Mouse (Mus musculus) MEL (cell line): ENCODE measurements around the gene Cep104. TPM values are rescaled to one million over a fixed set of nuclear protein-coding genes. Genes with fewer than 3 reads are reported as not detected.
A peak's percentile ranks its signal among the peaks of the same experiment; 100 is the strongest.

Source experiments
- DNase-seq: peaks from one replicate; pipeline ENCODE4 v3.0.0; 2011; ENCODE audit warnings: low read depth, low spot score
- H3K27ac ChIP-seq: 2 replicates; pipeline ENCODE4 v1.5.1; 2012; ENCODE audit warnings: low read depth, mild to moderate bottlenecking, control low read depth, low read length, moderate library complexity; ENCODE audit not compliant: control insufficient read depth
- H3K27me3 ChIP-seq, 2 experiments: fragments of 150-350 bp in 1 of 2; sonication (generic) in 1 of 2; 2 replicates each; pipeline ENCODE4 v1.6.1; 2012; ENCODE audit warnings: low read length in 2 of 2, mild to moderate bottlenecking in 2 of 2, improper control_type of control experiment in 1 of 2, moderate library complexity in 1 of 2; ENCODE audit not compliant: insufficient read depth in 2 of 2, control insufficient read depth in 1 of 2
- H3K36me3 ChIP-seq, 2 experiments: 2 replicates each; pipeline ENCODE4 v1.6.1; 2012 to 2014; ENCODE audit warnings: low read length in 2 of 2, improper control_type of control experiment in 1 of 2, inconsistent platforms in 1 of 2, mild to moderate bottlenecking in 1 of 2; ENCODE audit not compliant: insufficient read depth in 2 of 2, control insufficient read depth in 1 of 2
- H3K4me1 ChIP-seq, 2 experiments: fragments of 150-350 bp in 1 of 2; sonication (generic) in 1 of 2; 2 replicates each; pipeline ENCODE4 v1.6.1; 2012; ENCODE audit warnings: low read length in 2 of 2, improper control_type of control experiment in 1 of 2, mild to moderate bottlenecking in 1 of 2; ENCODE audit not compliant: insufficient read depth in 2 of 2, control insufficient read depth in 1 of 2
- H3K4me3 ChIP-seq, 2 experiments: fragments of 150-350 bp in 1 of 2; sonication (generic) in 1 of 2; 2 replicates each; pipeline ENCODE4 v1.5.1; 2012; ENCODE audit warnings: low read depth in 2 of 2, low read length in 2 of 2, mild to moderate bottlenecking in 2 of 2, moderate library complexity in 2 of 2, control low read depth in 1 of 2, improper control_type of control experiment in 1 of 2; ENCODE audit not compliant: control insufficient read depth in 1 of 2, insufficient read depth in 1 of 2
- H3K79me2 ChIP-seq: 2 replicates; pipeline ENCODE4 v1.6.1; 2012; ENCODE audit warnings: mild to moderate bottlenecking, low read length, moderate library complexity; ENCODE audit not compliant: control insufficient read depth, poor library complexity, insufficient read depth
- H3K9ac ChIP-seq: 2 replicates; pipeline ENCODE4 v1.6.1; 2012; ENCODE audit warnings: low read depth, mild to moderate bottlenecking, control low read depth, low read length, moderate library complexity; ENCODE audit not compliant: control insufficient read depth, poor library complexity, severe bottlenecking
- H3K9me3 ChIP-seq: fragments of 150-350 bp; sonication (generic); replicated peaks from 2 replicates; pipeline ENCODE4 v1.6.1; 2012; ENCODE audit warnings: mild to moderate bottlenecking, low read length, improper control_type of control experiment, moderate library complexity; ENCODE audit not compliant: insufficient read depth
- CHD1 ChIP-seq: IDR thresholded peaks from 2 replicates; pipeline ENCODE4 v1.6.1; 2012; ENCODE audit warnings: low read depth, mild to moderate bottlenecking, inconsistent platforms, low read length, improper control_type of control experiment
- CHD2 ChIP-seq: IDR thresholded peaks from 2 replicates; pipeline ENCODE4 v1.6.1; 2011; ENCODE audit warnings: low read length, improper control_type of control experiment
- CTCF ChIP-seq, 3 experiments: IDR thresholded peaks in 2 of 3; conservative IDR thresholded peaks in 1 of 3; 2 replicates each; pipeline ENCODE4 v1.5.1; 2011 to 2012; ENCODE audit warnings: low read length in 3 of 3, low read depth in 2 of 3, mild to moderate bottlenecking in 2 of 3, improper control_type of control experiment in 1 of 3, inconsistent platforms in 1 of 3, mixed read lengths in 1 of 3, moderate library complexity in 1 of 3; ENCODE audit not compliant: control insufficient read depth in 1 of 3, insufficient read depth in 1 of 3, poor library complexity in 1 of 3, severe bottlenecking in 1 of 3
- E2F4 ChIP-seq: IDR thresholded peaks from 2 replicates; pipeline ENCODE4 v1.6.1; 2011; ENCODE audit warnings: low read depth, low read length, improper control_type of control experiment, borderline replicate concordance
- ELF1 ChIP-seq: IDR thresholded peaks from 2 replicates; pipeline ENCODE4 v1.6.1; 2014; ENCODE audit warnings: low read depth, mild to moderate bottlenecking, inconsistent platforms, low read length, improper control_type of control experiment, moderate library complexity
- ETS1 ChIP-seq: IDR thresholded peaks from 2 replicates; pipeline ENCODE4 v1.6.1; 2012; ENCODE audit warnings: low read depth, mild to moderate bottlenecking, inconsistent platforms, low read length, improper control_type of control experiment, moderate library complexity
- GATA1 ChIP-seq: IDR thresholded peaks from 2 replicates; pipeline ENCODE4 v1.6.1; 2011; ENCODE audit warnings: low read depth, low read length, improper control_type of control experiment
- HCFC1 ChIP-seq: IDR thresholded peaks from 2 replicates; pipeline ENCODE4 v1.6.1; 2012; ENCODE audit warnings: low read depth, mild to moderate bottlenecking, inconsistent platforms, low read length, improper control_type of control experiment, moderate library complexity
- KAT2A ChIP-seq: conservative IDR thresholded peaks from 2 replicates; pipeline ENCODE4 v1.6.1; 2012; ENCODE audit warnings: low read depth, low read length, improper control_type of control experiment, inconsistent platforms
- MAFK ChIP-seq: IDR thresholded peaks from 2 replicates; pipeline ENCODE4 v1.6.1; 2011; ENCODE audit warnings: low read depth, mild to moderate bottlenecking, low read length, improper control_type of control experiment, borderline replicate concordance
- MAX ChIP-seq: IDR thresholded peaks from 2 replicates; pipeline ENCODE4 v1.6.1; 2011; ENCODE audit warnings: low read length, improper control_type of control experiment
- MEF2A ChIP-seq: IDR thresholded peaks from 2 replicates; pipeline ENCODE4 v1.6.1; 2014; ENCODE audit warnings: low read depth, mild to moderate bottlenecking, inconsistent platforms, low read length, improper control_type of control experiment; ENCODE audit not compliant: poor library complexity, insufficient replicate concordance, severe bottlenecking; ENCODE audit errors: extremely low read depth
- MXI1 ChIP-seq: IDR thresholded peaks from 2 replicates; pipeline ENCODE4 v1.6.1; 2011; ENCODE audit warnings: mild to moderate bottlenecking, low read depth, low read length, improper control_type of control experiment
- MYB ChIP-seq: IDR thresholded peaks from 2 replicates; pipeline ENCODE4 v1.6.1; 2011; ENCODE audit warnings: mild to moderate bottlenecking, low read depth, low read length, improper control_type of control experiment
- MYC ChIP-seq: IDR thresholded peaks from 2 replicates; pipeline ENCODE4 v1.6.1; 2011; ENCODE audit warnings: low read depth, mild to moderate bottlenecking, low read length, improper control_type of control experiment, moderate library complexity
- NELFE ChIP-seq: IDR thresholded peaks from 2 replicates; pipeline ENCODE4 v1.6.1; 2011; ENCODE audit warnings: low read depth, low read length, improper control_type of control experiment
- POLR2A ChIP-seq, 2 experiments: IDR thresholded peaks; 2 replicates each; pipeline ENCODE4 v1.6.1; 2011 to 2012; ENCODE audit warnings: low read length in 2 of 2, mild to moderate bottlenecking in 2 of 2, control low read depth in 1 of 2, improper control_type of control experiment in 1 of 2, low read depth in 1 of 2, moderate library complexity in 1 of 2; ENCODE audit not compliant: control insufficient read depth in 1 of 2, insufficient read depth in 1 of 2, poor library complexity in 1 of 2
- RAD21 ChIP-seq: IDR thresholded peaks from 2 replicates; pipeline ENCODE4 v1.6.1; 2011; ENCODE audit warnings: mild to moderate bottlenecking, low read depth, low read length, improper control_type of control experiment
- RCOR1 ChIP-seq: IDR thresholded peaks from 2 replicates; pipeline ENCODE4 v1.6.1; 2012; ENCODE audit warnings: low read depth, mild to moderate bottlenecking, inconsistent platforms, low read length, improper control_type of control experiment
- SIN3A ChIP-seq: IDR thresholded peaks from 2 replicates; pipeline ENCODE4 v1.6.1; 2012; ENCODE audit warnings: low read length, improper control_type of control experiment, inconsistent platforms
- SMC3 ChIP-seq: IDR thresholded peaks from 2 replicates; pipeline ENCODE4 v1.6.1; 2011; ENCODE audit warnings: low read depth, low read length, improper control_type of control experiment
- TAL1 ChIP-seq: IDR thresholded peaks from 2 replicates; pipeline ENCODE4 v1.6.1; 2012; ENCODE audit warnings: mild to moderate bottlenecking, inconsistent platforms, low read length, moderate library complexity, mixed read lengths
- TCF12 ChIP-seq: IDR thresholded peaks from 2 replicates; pipeline ENCODE4 v1.6.1; 2014; ENCODE audit warnings: low read depth, mild to moderate bottlenecking, inconsistent platforms, low read length, improper control_type of control experiment, moderate library complexity
- UBTF ChIP-seq: IDR thresholded peaks from 2 replicates; pipeline ENCODE4 v1.6.1; 2012; ENCODE audit warnings: low read depth, mild to moderate bottlenecking, inconsistent platforms, low read length, improper control_type of control experiment, moderate library complexity, borderline replicate concordance; ENCODE audit not compliant: insufficient read depth
- ZKSCAN1 ChIP-seq: IDR thresholded peaks from 2 replicates; pipeline ENCODE4 v1.6.1; 2012; ENCODE audit warnings: low read depth, mild to moderate bottlenecking, inconsistent platforms, low read length, improper control_type of control experiment, moderate library complexity
- polyA plus RNA-seq, 2 experiments: library from polyadenylated mRNA; stranded (reverse) in 1 of 2; unstranded in 1 of 2; fragments of >175 nt in 1 of 2; fragments of >200 nt in 1 of 2; gene quantifications; 2 replicates each; pipeline versions ENCODE4 v1.2.1 to v1.2.4; 2012; ENCODE audit warnings: low replicate concordance in 2 of 2, low read depth in 1 of 2; ENCODE audit not compliant: insufficient read length in 2 of 2, insufficient read depth in 1 of 2, missing spikeins in 1 of 2
- total RNA-seq: library from RNA; depleted of rRNA; stranded (reverse); fragments of 300-350 nt; gene quantifications from 2 replicates; pipeline ENCODE4 v1.2.3, GENCODE M21; 2012

The Cep104 gene
- total and polyA plus RNA-seq, 3 experiments, result 8.5 to 19.9 TPM; not detected in 1

DNA sequence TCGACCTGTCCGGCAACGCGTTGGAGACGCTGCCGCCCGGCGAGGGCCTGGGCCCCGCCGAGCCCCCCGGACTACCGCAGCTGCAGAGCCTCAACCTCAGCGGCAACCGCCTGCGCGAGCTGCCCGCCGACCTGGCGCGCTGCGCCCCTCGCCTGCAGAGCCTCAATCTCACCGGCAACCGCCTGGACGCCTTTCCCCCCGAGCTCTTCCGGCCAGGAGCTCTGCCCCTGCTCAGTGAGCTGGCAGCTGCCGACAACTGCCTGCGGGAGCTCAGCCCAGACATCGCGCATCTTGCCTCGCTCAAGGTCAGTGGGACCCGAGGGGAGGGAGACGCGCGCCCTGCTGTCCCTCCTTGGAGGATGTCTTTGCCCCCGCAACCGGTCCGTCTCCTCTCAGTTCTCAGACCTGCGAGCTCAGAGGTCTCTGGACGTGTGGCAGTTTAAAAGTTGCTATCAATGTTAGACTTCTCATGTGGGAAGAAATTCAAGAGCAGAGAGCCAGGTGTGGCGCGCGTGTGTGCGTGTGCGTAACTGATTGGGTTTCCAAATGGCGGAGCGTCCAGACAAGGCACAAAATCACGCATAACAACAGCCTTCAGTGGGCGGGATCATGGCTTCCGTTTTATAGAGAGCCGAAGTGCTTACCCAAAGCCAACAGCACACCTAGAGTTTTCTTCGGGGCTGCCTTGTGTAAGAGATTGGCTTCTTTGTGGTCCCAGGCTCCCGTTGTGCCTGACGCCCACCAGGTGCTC, 37.3 kb downstream of the Cep104 start:
- Histone ChIP-seq H3K4me3 (peak overlapping the region; percentile 96), H3K27ac (peak overlapping the region; percentile 27), H3K4me1 (peaks cover 0 to 13% of the 10 kb centered on the region in 2 experiments; a peak in 2 of 4 replicates), H3K27me3 (no peaks in the 10 kb centered on the region), H3K79me2 (peaks cover 35% of the 10 kb centered on the region), H3K9ac (peak overlapping the region; percentile 86), H3K36me3 (peaks cover 1 to 4% of the 10 kb centered on the region in 2 experiments; a peak in 3 of 4 replicates), H3K9me3 (no peaks in the 10 kb centered on the region)
- no peak for TF ChIP-seq MXI1
- no peak for TF ChIP-seq NELFE
- TF ChIP-seq TCF12, result no peak
- TF ChIP-seq ELF1, result no peak
- no peak for TF ChIP-seq CTCF (IDR thresholded peaks at IDR 0.05 in 2 of 3, conservative IDR thresholded peaks at IDR 0.05 in 1 of 3; ENCODE audit: control insufficient read depth in 1 of 3, insufficient read depth in 1 of 3, low read depth in 2 of 3, low read length in 3 of 3, poor library complexity in 1 of 3, severe bottlenecking in 1 of 3)
- TF ChIP-seq SIN3A, result peak; percentile 64
- TF ChIP-seq ETS1, result no peak
- TF ChIP-seq MYB, result no peak
- no peak for TF ChIP-seq RAD21
- no peak for TF ChIP-seq MAFK
- no peak for TF ChIP-seq TAL1
- TF ChIP-seq ZKSCAN1, result no peak
- TF ChIP-seq MEF2A, result no peak
- 0 out of 2 replicates have a peak, but pooled peaks have one; percentile 19 for TF ChIP-seq MAX
- no peak for TF ChIP-seq POLR2A (IDR thresholded peaks at IDR 0.05; ENCODE audit: control insufficient read depth in 1 of 2, insufficient read depth in 1 of 2, low read depth in 1 of 2, low read length in 2 of 2, poor library complexity in 1 of 2)
- no peak for TF ChIP-seq SMC3
- TF ChIP-seq CHD2, result no peak
- TF ChIP-seq KAT2A, result no peak
- TF ChIP-seq CHD1, result 0 out of 2 replicates have a peak, but pooled peaks have one; percentile 47
- no peak for TF ChIP-seq E2F4
- TF ChIP-seq HCFC1, result 0 out of 2 replicates have a peak, but pooled peaks have one; percentile 7
- 0 out of 2 replicates have a peak, but pooled peaks have one; percentile 17 for TF ChIP-seq MYC
- no peak for TF ChIP-seq UBTF
- no peak for TF ChIP-seq GATA1
- TF ChIP-seq RCOR1, result no peak
- DNase-seq, result peak; percentile 58
